Mouse (Mus musculus) forebrain, embryonic 14.5 days (tissue): ENCODE measurements around the gene Pidd1. TPM values are rescaled to one million over a fixed set of nuclear protein-coding genes. Genes with fewer than 3 reads are reported as not detected.

ENCODE experiments used
- ATAC-seq: fragments of 200-750 bp; cut with Nextera tagmentation; 2 replicates; pipeline ENCODE4 v1.8.0; 2017; ENCODE audit warnings: mild to moderate bottlenecking, moderate library complexity
- DNase-seq: peaks from one replicate; pipeline ENCODE4 v3.0.0-alpha.2; 2015; ENCODE audit warnings: low spot score
- H3K27ac ChIP-seq: fragments of 300-500 bp; sonication (generic); 2 replicates; pipeline ENCODE4 v1.5.1; 2014; ENCODE audit warnings: low read depth, mild to moderate bottlenecking, control low read depth, low read length, moderate library complexity
- H3K27me3 ChIP-seq: fragments of 300-500 bp; sonication (generic); replicated peaks from 2 replicates; pipeline ENCODE4 v1.6.1; 2014; ENCODE audit warnings: low read length, control low read depth, mixed read lengths; ENCODE audit not compliant: control insufficient read depth, insufficient read depth
- H3K36me3 ChIP-seq: fragments of 300-500 bp; sonication (generic); 2 replicates; pipeline ENCODE4 v1.6.1; 2014; ENCODE audit warnings: low read length, control low read depth; ENCODE audit not compliant: control insufficient read depth, insufficient read depth
- H3K4me1 ChIP-seq: fragments of 300-500 bp; sonication (generic); 2 replicates; pipeline ENCODE4 v1.6.1; 2014; ENCODE audit warnings: antibody characterized with exemption, low read length, control low read depth; ENCODE audit not compliant: control insufficient read depth, insufficient read depth
- H3K4me2 ChIP-seq: fragments of 300-500 bp; sonication (generic); 2 replicates; pipeline ENCODE4 v1.6.1; 2014; ENCODE audit warnings: mild to moderate bottlenecking, control low read depth, low read length
- H3K4me3 ChIP-seq: fragments of 300-500 bp; sonication (generic); 2 replicates; pipeline ENCODE4 v1.5.1; 2014; ENCODE audit warnings: low read depth, low read length, control low read depth
- H3K9ac ChIP-seq: fragments of 300-500 bp; sonication (generic); 2 replicates; pipeline ENCODE4 v1.6.1; 2014; ENCODE audit warnings: mild to moderate bottlenecking, low read length, control low read depth, moderate library complexity
- H3K9me3 ChIP-seq: fragments of 300-500 bp; sonication (generic); replicated peaks from 2 replicates; pipeline ENCODE4 v1.6.1; 2016; ENCODE audit warnings: low read length, control low read depth, mixed read lengths; ENCODE audit not compliant: control insufficient read depth
- WGBS: fragments of 180-500 bp; shearing (Covaris S2); extraction: QIAGEN DNeasy Blood & Tissue Kit; methylation state at CpG from one replicate; pipeline ENCODE4 v1.1.7; 2014; 5-methylcytosine and 5-hydroxymethylcytosine counted together
- polyA plus RNA-seq: library from polyadenylated mRNA; unstranded; fragments of >200 nt; fragmentation: Nextera tagmentation; extraction: Ambion mirVana; gene quantifications from 2 replicates; pipeline ENCODE4 v1.2.1, GENCODE M21; 2014

Pidd1 gene
- polyA plus RNA-seq, 1 experiment from 2014 or later = 5.6 TPM

DNA sequence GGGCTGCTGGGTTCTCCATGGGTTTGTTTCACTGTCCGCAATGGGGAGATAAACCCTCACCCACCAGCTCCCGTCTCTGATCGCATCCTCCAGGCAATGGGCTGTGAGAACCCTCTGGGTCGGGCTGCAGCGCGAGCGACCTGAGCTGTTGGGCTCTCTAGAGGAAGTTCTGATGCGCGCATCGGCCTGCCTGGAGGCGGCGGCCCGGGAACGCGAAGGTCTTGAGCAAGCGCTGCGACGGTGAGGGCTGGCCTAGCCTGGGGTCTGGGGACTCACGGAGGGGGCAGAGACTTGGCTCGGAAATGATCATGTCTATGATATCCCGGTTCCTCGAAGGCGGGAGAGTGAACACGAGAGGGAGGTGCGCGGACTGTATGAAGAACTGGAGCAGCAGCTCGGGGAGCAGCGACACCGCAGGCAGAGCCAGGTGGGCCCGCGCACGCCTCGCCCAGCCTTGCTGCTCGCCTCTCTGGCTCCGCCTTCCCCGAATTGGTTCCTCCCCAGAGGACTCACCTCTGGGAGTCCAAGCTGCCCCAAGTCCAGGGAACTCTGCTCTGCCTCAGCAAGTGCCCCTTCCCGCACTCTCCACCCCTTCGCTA lies 20.9 kb upstream of the Pidd1 start:
- Histone ChIP-seq H3K27me3 (peaks cover 62% of the 10 kb centered on the region), H3K9me3 (no peaks in the 10 kb centered on the region), H3K9ac (0 out of 2 replicates have a peak overlapping the region, but pooled peaks have one; percentile 17), H3K36me3 (peaks cover 5% of the 10 kb centered on the region; the same call in 1 of the 2 replicates), H3K4me2 (0 out of 2 replicates have a peak overlapping the region, but pooled peaks have one; percentile 26), H3K27ac (no peak overlapping the region), H3K4me3 (0 out of 2 replicates have a peak overlapping the region, but pooled peaks have one; percentile 9), H3K4me1 (peaks cover 20% of the 10 kb centered on the region)
- 4% methylated on average over 33 of the region's 38 CpGs for WGBS
- no peak for ATAC-seq
- no peak for DNase-seq

- no peak overlapping the region for H3K9ac ChIP-seq
- no peak overlapping the region for H3K27ac ChIP-seq
- 0 out of 2 replicates have a peak overlapping the region, but pooled peaks have one; percentile 16 for H3K4me2 ChIP-seq
- peaks cover 65% of the 10 kb centered on the region for H3K27me3 ChIP-seq
- ATAC-seq = no peak
- no peak for DNase-seq
- no peak overlapping the region for H3K4me3 ChIP-seq
- peaks cover 15% of the 10 kb centered on the region for H3K4me1 ChIP-seq
- 16% methylated on average over 12 of the region's 12 CpGs for whole genome bisulfite sequencing
- no peaks in the 10 kb centered on the region for H3K9me3 ChIP-seq
- H3K36me3 ChIP-seq = peaks cover 5% of the 10 kb centered on the region; the same call in 1 of the 2 replicates
Measured at GRCm38 (mm10) chr7:141463824-141464602, 20.2 kb upstream of the Pidd1 start.

DNA sequence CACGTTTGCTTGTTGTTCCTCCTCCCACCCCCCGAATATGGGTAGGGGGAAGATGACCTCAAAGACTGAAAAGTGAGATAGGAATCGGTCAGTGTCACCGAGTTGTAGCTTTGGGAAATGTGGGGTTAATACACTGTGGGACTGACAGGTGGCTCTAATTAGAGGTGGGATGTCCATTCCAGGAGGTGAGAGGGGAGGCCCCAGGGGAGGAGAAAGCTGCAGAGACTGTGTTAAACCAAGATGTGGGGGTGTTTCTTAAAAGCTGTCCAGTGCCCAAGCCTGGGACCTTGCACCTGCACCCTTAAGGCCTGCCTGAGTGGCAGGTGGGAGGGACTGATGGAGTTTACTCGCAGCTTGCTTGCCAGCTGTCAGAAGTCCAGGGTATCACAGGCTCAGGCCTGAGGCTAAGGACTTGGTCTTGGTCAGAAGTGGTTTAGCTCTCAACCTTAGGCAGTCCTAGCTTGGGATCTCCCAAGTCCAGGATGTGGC lies 18.6 kb upstream of the Pidd1 start:
- H3K9me3 ChIP-seq = no peaks in the 10 kb centered on the region
- ATAC-seq (no peak), DNase-seq (no peak)
- H3K27ac ChIP-seq = no peak overlapping the region
- peaks cover 15% of the 10 kb centered on the region; the same call in 1 of the 2 replicates for H3K36me3 ChIP-seq
- H3K4me2 ChIP-seq = peak overlapping the region; percentile 50
- peaks cover 4% of the 10 kb centered on the region; the same call in 1 of the 2 replicates for H3K4me1 ChIP-seq
- H3K4me3 ChIP-seq = no peak overlapping the region
- WGBS = 25% methylated on average over 5 of the region's 5 CpGs
- H3K27me3 ChIP-seq = peaks cover 65% of the 10 kb centered on the region
- peak overlapping the region; percentile 48; the same call in 1 of the 2 replicates for H3K9ac ChIP-seq

GRCm38 (mm10) chr7:141461521-141462332 lies 17.9 kb upstream of the Pidd1 start:
- Histone ChIP-seq H3K9me3 (no peaks in the 10 kb centered on the region), H3K9ac (peak overlapping the region; percentile 48; the same call in 1 of the 2 replicates), H3K4me2 (peak overlapping the region; percentile 50), H3K36me3 (peaks cover 15% of the 10 kb centered on the region; the same call in 1 of the 2 replicates), H3K4me1 (peaks cover 4% of the 10 kb centered on the region; the same call in 1 of the 2 replicates), H3K27me3 (peaks cover 63% of the 10 kb centered on the region), H3K27ac (no peak overlapping the region), H3K4me3 (peak overlapping the region; percentile 27)
- WGBS = 3% methylated on average over 59 of the region's 59 CpGs
- DNase-seq (no peak), ATAC-seq (no peak)

DNA sequence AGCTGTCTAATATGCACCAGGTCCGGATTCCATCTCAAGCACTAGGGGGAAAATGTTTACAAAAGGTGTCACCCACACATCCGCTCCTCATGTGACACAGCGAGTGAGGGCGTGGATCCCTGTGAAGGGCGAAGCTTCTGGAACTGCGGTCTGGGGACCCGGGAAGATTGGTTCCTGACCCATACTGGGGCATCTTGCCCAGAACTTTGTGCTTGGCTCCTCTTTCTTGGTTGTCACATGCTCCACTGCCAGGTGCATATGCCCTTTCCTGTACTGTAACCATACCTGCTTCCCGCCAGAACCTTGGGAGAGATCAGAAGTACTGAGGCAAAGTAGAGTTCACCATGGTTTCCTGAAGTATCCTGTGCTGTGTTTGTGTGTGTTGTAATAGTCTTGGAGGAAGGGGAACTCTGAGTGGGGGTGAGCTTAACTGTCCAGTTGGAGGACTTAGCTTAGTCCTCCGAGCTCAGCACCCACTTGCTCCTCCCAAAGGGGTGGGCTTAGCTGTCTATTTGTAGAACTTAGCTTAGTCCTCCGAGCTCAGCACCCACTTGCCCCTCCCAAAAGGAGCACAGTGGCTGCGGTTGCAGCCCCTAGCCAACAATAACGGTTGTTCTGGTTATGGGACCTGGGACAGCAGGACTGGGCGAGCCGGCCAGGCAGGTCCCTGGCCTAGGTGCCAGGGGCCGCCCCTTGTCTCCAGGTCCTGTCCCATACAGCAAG lies 16.7 kb upstream of the Pidd1 start, which contains the start of gene Cracr2b:
Gene Cracr2b (plus strand): TSS at position 704 of the 723 bp plus-strand sequence.
- Histone ChIP-seq H3K4me3 (peak within 1 kb of the TSS; percentile 27), H3K4me2 (peak within 1 kb of the TSS; percentile 50), H3K9me3 (no peaks in the 10 kb centered on the region), H3K27me3 (peaks cover 54% of the 10 kb centered on the region), H3K4me1 (peaks cover 12% of the 10 kb centered on the region; the same call in 1 of the 2 replicates), H3K9ac (peak within 1 kb of the TSS; percentile 48; the same call in 1 of the 2 replicates), H3K36me3 (peaks cover 15% of the 10 kb centered on the region; the same call in 1 of the 2 replicates), H3K27ac (no peak within 1 kb of the TSS)
- ATAC-seq = no peak
- 74% methylated on average over 15 of the region's 15 CpGs for WGBS
- DNase-seq = no peak

- no peak for ATAC-seq
- H3K27me3 ChIP-seq = peaks cover 49% of the 10 kb centered on the region
- peaks cover 12% of the 10 kb centered on the region; the same call in 1 of the 2 replicates for H3K4me1 ChIP-seq
- no peak overlapping the region for H3K9ac ChIP-seq
- peaks cover 15% of the 10 kb centered on the region; the same call in 1 of the 2 replicates for H3K36me3 ChIP-seq
- no peak overlapping the region for H3K27ac ChIP-seq
- H3K4me3 ChIP-seq = no peak overlapping the region
- H3K9me3 ChIP-seq = no peaks in the 10 kb centered on the region
- no peak overlapping the region for H3K4me2 ChIP-seq
- no peak for DNase-seq
- WGBS = 79% methylated on average over 5 of the region's 5 CpGs
Measured at GRCm38 (mm10) chr7:141460001-141460390, 16.2 kb upstream of the Pidd1 start.

DNA sequence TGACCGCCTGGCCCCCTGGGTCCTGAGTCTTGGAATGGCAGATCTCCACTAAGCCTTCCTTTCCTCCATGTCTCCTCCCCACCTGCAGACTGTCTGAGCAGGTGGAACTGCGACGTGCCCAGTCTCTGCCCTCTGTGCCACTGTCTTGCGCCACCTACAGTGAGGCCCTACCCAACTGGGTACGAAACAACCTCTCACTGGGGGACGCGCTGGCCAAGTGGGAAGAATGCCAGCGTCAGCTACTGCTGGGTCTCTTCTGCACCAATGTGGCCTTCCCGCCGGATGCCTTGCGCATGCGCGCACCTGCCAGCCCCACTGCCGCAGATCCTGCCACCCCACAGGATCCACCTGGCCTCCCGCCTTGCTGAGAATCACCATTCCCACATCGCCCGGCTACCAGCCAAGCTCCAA lies 15.5 kb upstream of the Pidd1 start:
- ATAC-seq (no peak), DNase-seq (no peak)
- no peak overlapping the region for H3K27ac ChIP-seq
- WGBS = 88% methylated on average over 17 of the region's 17 CpGs
- no peak overlapping the region for H3K4me3 ChIP-seq
- no peaks in the 10 kb centered on the region for H3K9me3 ChIP-seq
- H3K36me3 ChIP-seq = peaks cover 15% of the 10 kb centered on the region; the same call in 1 of the 2 replicates
- peaks cover 12% of the 10 kb centered on the region; the same call in 1 of the 2 replicates for H3K4me1 ChIP-seq
- peaks cover 42% of the 10 kb centered on the region for H3K27me3 ChIP-seq
- H3K9ac ChIP-seq = no peak overlapping the region
- no peak overlapping the region for H3K4me2 ChIP-seq
